Mouse (Mus musculus): ENCODE measurements at regions not wholly inside any gene's neighbourhood (a gene's known extent, or its start where the extent isn't known, plus 50 kb on each side); places are given as distances from the start of the nearest gene placed in this dataset.

DNA sequence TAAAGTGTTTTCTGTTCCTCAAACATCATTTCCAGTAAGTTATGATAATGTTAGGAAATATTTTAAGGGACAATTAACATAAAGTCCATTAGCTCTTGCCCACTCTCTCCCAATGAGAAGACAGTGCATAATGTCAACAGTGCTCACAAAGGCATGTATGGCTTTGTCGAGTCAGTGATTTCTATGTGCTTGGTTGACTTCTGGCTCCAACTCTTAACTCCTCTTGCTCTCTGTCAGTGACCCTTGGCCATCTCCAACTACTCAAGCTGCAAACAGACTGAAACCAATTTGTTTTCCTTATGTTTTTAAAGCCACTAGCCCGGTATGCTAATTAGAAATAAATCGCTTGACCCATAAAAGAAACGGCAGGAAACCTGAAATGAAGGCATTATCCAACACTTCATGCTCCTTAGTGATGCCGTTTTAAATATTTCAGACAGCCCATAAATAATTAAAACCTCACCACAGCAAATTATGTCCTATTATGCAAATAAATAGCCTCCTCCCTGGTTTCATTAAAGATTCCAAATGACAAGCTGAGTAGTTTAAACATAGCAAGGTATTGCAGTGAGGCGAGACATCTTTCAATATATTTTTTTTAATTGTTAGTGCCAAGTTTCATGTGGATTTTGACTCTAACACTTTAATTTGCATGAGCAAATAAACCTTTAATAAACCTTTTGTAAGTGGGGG lies 1864.6 kb upstream of the Tenm3 start:
- DNase-seq (ENCODE audit: low read depth, low spot score): no peak

DNA sequence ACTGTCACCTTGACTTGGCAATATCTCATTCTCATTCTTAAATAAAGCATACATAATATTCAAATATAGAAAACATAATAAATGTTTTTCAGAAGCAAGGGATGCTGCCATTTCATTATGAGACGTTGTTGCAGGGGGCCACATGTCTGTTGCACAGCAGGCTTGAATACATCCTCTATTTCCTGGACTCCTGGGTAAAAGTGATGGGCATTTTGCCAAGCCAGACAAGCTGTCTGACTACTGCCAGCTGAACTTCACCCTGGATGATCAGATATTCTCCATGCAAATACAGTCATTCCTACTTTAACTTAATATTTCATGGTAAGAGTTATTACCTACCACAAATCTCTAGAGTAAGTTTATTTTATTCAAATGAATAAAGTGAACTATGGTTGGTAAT lies 1860.5 kb upstream of the Tenm3 start:
- DNase-seq (ENCODE audit: low read depth, low spot score): no peak

DNA sequence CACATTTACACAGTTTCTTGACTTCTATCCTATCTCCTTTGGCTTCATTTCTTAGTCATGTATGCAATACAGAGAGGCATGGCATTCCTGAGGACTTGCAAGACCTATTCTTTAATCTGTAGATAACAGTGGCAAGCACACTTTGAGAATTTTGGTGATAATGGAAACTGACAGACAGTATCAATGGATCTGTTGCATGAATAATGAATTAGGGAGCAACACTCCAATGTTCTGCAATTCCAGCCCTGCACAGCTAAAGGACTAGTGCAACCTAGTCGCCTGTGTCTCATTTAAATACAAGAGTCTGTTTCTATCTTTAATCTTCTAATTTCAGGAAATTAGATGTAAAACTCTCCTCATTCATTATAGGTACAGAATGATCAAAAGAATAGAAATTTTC lies 1845.3 kb upstream of the Tenm3 start:
- DNase-seq (ENCODE audit: low read depth, low spot score): no peak

DNA sequence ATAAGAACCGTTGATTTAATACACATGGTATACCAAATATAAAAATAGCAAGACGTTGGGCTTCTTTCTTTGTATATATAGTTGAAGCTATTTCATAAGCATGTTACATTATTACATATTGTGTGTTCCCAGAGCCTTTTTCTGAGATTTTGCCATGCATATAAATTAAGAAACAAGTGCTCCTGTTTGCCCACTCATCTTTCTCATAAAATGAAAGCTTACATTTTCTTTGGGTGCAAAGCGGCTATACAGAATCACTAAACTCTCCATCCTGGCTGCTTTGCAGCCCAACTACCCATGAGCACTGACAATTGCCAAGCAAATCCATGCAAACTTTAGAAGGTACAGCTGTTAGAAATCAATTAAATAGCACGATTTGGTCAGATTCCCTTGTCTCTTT lies 1821.6 kb upstream of the Tenm3 start:
- peak; percentile 12 for DNase-seq (ENCODE audit: low read depth, low spot score)
